Mouse (Mus musculus) embryonic facial prominence, embryonic 10.5 days (tissue): ENCODE data around the gene 2610318N02Rik. TPM values are rescaled to one million over a fixed set of nuclear protein-coding genes. Genes with fewer than 3 reads are reported as not detected.
"Not testable (repeated sequence)": the region's sequence is repeated elsewhere in the genome, so short reads cannot be mapped to it uniquely, and the experiment has no call there.

Experiments
- DNase-seq: peaks from one replicate; pipeline ENCODE4 v3.0.0-alpha.2; 2017; ENCODE audit warnings: low spot score
- H3K27ac ChIP-seq: fragments of 300-500 bp; sonication (generic); replicated peaks from 2 replicates; pipeline ENCODE4 v1.5.1; 2016; ENCODE audit warnings: mild to moderate bottlenecking
- H3K27me3 ChIP-seq: fragments of 300-500 bp; sonication (generic); replicated peaks from 2 replicates; pipeline ENCODE4 v1.6.1; 2016; ENCODE audit warnings: low read depth, mild to moderate bottlenecking; ENCODE audit not compliant: poor library complexity, severe bottlenecking
- H3K36me3 ChIP-seq: fragments of 300-500 bp; sonication (generic); replicated peaks from 2 replicates; pipeline ENCODE4 v1.6.1; 2016; ENCODE audit warnings: mild to moderate bottlenecking, moderate library complexity
- H3K4me1 ChIP-seq: fragments of 300-500 bp; sonication (generic); 2 replicates; pipeline ENCODE4 v1.6.1; 2016
- H3K4me3 ChIP-seq: fragments of 300-500 bp; sonication (generic); 2 replicates; pipeline ENCODE4 v1.5.1; 2016; ENCODE audit warnings: mild to moderate bottlenecking, moderate library complexity
- H3K9me3 ChIP-seq: fragments of 300-500 bp; sonication (generic); 2 replicates; pipeline ENCODE4 v1.6.1; 2016; ENCODE audit warnings: mild to moderate bottlenecking
- WGBS: fragments of 180-500 bp; shearing (Covaris S2); methylation state at CpG from one replicate; pipeline ENCODE4 v1.1.7; 2016; 5-methylcytosine and 5-hydroxymethylcytosine counted together
- polyA plus RNA-seq: library from polyadenylated mRNA; unstranded; fragments of >200 nt; fragmentation: Nextera tagmentation; extraction: Ambion mirVana; gene quantifications from 2 replicates; pipeline ENCODE4 v1.2.1, GENCODE M21; 2016

The 2610318N02Rik gene
- 170 and 185 TPM in 2 replicates for polyA plus RNA-seq

DNA sequence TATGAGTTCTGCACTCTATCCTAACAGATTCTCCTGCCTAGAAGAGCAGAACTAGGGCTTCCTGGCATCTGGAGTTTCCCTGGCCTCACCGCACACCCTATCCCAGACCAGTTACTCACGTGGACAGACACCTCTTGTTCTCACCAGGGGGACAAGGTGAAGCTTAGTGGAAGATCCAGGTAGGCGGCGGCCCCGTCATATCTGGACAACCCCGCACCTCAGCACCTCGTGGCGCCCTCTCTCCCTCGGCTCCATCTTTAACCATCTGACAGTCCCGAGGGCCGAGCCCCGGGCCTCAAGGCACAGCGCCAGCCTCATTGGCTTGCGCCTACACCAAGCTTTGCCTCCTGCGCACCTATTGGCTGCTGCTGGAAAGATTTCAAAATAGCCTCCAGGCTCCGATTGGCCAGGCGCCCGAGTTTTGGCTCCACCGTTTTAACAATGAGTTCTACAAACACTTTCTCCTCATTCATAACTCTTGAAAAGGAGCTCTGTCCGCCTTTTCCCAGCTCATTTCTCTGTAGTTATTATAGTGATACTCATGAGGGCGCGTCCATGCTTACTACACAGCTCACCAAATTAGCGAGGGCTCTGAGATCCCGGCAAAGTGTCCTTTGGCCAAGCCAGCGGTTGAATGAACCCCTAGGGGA is at the start of gene 2610318N02Rik:
Gene 2610318N02Rik (minus strand): TSS at position 297 of the 650 bp plus-strand sequence.
- peak within 1 kb of the TSS; percentile 73 for H3K4me3 ChIP-seq
- no peaks in the 10 kb centered on the region for H3K9me3 ChIP-seq
- DNase-seq = peak; percentile 92
- peaks cover 46% of the 10 kb centered on the region for H3K36me3 ChIP-seq
- WGBS = under 1% methylated on average over 25 of the region's 25 CpGs
- peaks cover 38% of the 10 kb centered on the region for H3K4me1 ChIP-seq
- peak within 1 kb of the TSS; percentile 91 for H3K27ac ChIP-seq
- no peaks in the 10 kb centered on the region for H3K27me3 ChIP-seq

DNA sequence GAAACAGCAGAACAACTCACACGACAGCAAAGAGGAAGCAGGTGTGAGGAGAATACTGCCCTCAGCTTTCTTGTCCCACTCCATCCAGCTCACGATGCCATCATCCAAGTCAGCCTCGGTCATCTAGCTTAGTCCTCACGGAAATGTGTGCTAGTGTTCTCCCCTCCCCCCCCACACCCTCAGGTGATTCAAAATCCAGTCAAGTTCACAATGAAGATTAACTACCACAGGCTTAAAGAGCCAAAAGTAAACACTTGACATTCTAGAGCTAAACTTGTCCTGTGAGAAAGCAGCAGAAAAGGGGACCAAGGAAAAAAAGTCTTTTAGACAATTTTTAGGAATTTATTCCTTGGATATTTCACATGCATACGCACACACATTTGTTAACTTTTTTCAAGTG is 43.1 kb upstream of the 2610318N02Rik start:
- H3K27ac ChIP-seq = no peak overlapping the region
- WGBS = 92% methylated on average over 5 of the region's 5 CpGs
- H3K4me1 ChIP-seq = no peaks in the 10 kb centered on the region
- no peak for DNase-seq
- H3K9me3 ChIP-seq = no peaks in the 10 kb centered on the region
- H3K4me3 ChIP-seq = no peak overlapping the region
- peaks cover 96% of the 10 kb centered on the region for H3K36me3 ChIP-seq
- H3K27me3 ChIP-seq = no peaks in the 10 kb centered on the region

- H3K36me3 ChIP-seq = peaks cover 94% of the 10 kb centered on the region
- H3K9me3 ChIP-seq = no peaks in the 10 kb centered on the region
- H3K4me3 ChIP-seq = no peak overlapping the region
- H3K27me3 ChIP-seq = no peaks in the 10 kb centered on the region
- no peak overlapping the region for H3K27ac ChIP-seq
- DNase-seq = no peak
- H3K4me1 ChIP-seq = no peaks in the 10 kb centered on the region
Measured at GRCm38 (mm10) chr16:17167179-17167578, 42.2 kb upstream of the 2610318N02Rik start.

GRCm38 (mm10) chr16:17165478-17165877 is 40.5 kb upstream of the 2610318N02Rik start:
- peaks cover 85% of the 10 kb centered on the region for H3K36me3 ChIP-seq
- not testable (repeated sequence) for H3K9me3 ChIP-seq, H3K27ac ChIP-seq, H3K4me3 ChIP-seq, DNase-seq, H3K4me1 ChIP-seq, H3K27me3 ChIP-seq
- WGBS = 88% methylated on average over 1 of the region's 1 CpGs

DNA sequence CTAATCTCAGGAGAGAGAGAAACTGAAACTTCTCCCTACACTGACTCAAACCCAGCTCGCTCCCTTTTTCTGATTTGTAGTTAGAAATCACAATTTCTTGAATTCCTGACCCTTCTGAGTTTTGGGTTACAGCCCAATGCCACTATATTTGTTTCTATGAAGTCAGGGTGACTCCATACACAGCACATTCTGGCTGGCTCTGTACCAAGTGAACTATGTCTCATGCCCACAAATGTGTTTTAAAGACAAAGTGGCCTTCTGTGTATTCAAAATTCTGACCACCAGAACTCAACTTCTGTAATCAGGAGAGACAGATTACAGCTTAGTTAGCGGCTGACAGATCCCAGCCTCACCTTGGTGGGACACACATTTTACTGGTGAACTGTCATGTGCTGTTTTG is 29.4 kb upstream of the 2610318N02Rik start:
- Histone ChIP-seq H3K4me3 (no peak overlapping the region), H3K27me3 (no peaks in the 10 kb centered on the region), H3K9me3 (no peaks in the 10 kb centered on the region), H3K4me1 (no peaks in the 10 kb centered on the region), H3K27ac (no peak overlapping the region), H3K36me3 (peaks cover 88% of the 10 kb centered on the region)
- 96% methylated on average over 2 of the region's 2 CpGs for WGBS
- DNase-seq = no peak

DNA sequence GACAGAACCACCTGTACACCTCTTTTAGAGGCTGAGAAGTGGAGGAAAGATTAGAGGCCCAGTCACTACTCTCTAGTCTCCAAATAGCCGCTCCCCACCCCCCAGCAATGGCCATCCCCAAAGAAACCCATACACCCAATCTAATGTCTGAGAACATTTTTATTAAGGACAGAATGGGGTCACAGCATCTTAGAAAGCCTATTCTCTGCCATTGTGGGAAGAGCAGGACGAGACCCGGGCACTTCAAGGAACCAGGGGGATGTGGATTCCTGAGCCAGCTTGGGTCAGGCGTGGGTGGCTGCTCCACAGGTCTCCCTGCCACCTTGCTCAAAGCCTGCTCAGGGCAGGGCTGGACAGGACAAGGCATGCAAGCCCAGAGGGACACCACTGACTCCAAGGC is 26.9 kb upstream of the 2610318N02Rik start:
- H3K27me3 ChIP-seq = peaks cover 18% of the 10 kb centered on the region
- peaks cover 17% of the 10 kb centered on the region for H3K4me1 ChIP-seq
- no peak overlapping the region for H3K27ac ChIP-seq
- no peak overlapping the region for H3K4me3 ChIP-seq
- DNase-seq = no peak
- 96% methylated on average over 4 of the region's 4 CpGs for WGBS
- no peaks in the 10 kb centered on the region for H3K9me3 ChIP-seq
- H3K36me3 ChIP-seq = peaks cover 63% of the 10 kb centered on the region

- Histone ChIP-seq H3K9me3 (no peaks in the 10 kb centered on the region), H3K36me3 (peaks cover 51% of the 10 kb centered on the region), H3K4me3 (no peak overlapping the region), H3K4me1 (peaks cover 19% of the 10 kb centered on the region), H3K27me3 (peaks cover 19% of the 10 kb centered on the region), H3K27ac (no peak overlapping the region)
- WGBS = 91% methylated on average over 7 of the region's 7 CpGs
- no peak for DNase-seq
Measured at GRCm38 (mm10) chr16:17150520-17151258, 25.7 kb upstream of the 2610318N02Rik start.

DNA sequence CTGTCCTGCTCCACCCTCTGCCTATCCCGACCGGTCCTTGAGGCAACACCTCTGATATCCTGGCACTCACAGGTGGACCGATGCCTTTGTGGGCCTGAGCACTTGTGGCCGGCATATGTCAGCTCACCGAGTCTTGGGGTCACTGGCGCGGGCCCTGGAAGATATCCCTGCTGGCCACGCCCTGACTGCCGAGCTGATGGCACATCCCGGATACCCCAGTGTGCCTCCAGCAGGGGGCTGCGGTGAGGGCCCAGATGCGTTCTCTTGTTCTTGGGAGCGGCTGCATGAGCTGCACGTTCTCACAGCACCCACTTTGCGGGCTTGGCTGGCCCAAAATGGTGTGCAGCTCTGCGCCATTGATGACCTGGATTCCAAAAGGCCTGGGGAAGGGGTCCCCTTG is 23.1 kb upstream of the 2610318N02Rik start:
- H3K27ac ChIP-seq = no peak overlapping the region; the same call in 1 of the 2 replicates
- DNase-seq = peak; percentile 77
- H3K4me3 ChIP-seq = peak overlapping the region; percentile 72
- peaks cover 29% of the 10 kb centered on the region for H3K4me1 ChIP-seq
- peaks cover 28% of the 10 kb centered on the region for H3K36me3 ChIP-seq
- H3K27me3 ChIP-seq = peaks cover 19% of the 10 kb centered on the region
- WGBS = 5% methylated on average over 16 of the region's 16 CpGs
- H3K9me3 ChIP-seq = no peaks in the 10 kb centered on the region

DNA sequence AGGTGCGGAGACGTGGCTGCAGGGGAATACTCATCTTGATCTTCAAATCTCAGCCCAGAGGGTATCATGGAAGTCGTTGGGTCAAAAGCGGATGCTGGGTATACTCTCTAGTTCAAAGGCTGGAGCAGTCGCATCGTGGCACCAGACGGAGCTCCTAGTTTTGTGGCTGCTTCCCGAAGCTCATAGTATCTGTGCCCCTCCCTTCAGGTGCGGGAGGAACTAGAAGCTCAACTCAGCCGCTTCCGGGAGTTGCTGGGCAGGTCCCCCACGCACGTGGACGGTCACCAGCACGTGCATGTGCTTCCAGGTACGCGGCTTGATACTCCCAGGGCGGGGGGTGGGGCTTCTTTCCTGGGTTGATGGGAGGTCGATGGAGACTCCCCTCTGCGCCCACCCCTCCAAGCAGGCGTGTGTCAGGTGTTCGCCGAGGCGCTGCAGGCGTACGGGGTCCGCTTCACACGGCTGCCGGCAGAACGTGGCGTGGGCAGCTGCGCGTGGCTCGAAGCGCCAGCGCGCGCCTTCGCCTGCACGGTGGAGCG is 22.5 kb upstream of the 2610318N02Rik start:
- under 1% methylated on average over 41 of the region's 41 CpGs for WGBS
- Histone ChIP-seq H3K9me3 (no peaks in the 10 kb centered on the region), H3K4me1 (peaks cover 29% of the 10 kb centered on the region), H3K4me3 (peak overlapping the region; percentile 72), H3K27ac (peak overlapping the region; percentile 65; the same call in 1 of the 2 replicates), H3K27me3 (peaks cover 19% of the 10 kb centered on the region), H3K36me3 (peaks cover 21% of the 10 kb centered on the region)
- peak; percentile 53 for DNase-seq

DNA sequence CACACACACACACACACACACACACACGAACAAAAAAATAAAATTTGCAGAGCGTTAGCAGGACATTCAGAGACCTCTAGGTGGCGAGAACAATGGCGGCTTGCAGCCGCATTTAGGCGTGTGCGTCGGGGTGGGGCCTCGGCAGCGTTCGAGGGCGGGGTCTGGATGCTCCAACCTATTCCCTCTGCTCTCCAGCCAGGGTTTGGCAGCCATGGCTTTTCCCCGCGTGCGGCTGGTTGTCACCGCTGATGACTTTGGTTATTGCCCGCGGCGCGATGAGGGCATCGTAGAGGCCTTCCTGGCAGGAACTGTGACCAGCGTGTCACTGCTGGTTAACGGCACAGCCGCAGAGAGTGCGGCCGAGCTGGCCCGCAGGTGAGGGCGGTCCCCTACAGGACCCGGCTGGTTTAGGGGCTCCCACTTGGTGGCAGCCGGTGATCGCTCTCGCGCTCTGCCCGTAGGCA is 21.8 kb upstream of the 2610318N02Rik start, which contains the start of gene Ccdc116:
Gene Ccdc116 (minus strand): TSS at position 458 of the 464 bp plus-strand sequence.
- Histone ChIP-seq H3K9me3 (no peaks in the 10 kb centered on the region), H3K4me3 (peak within 1 kb of the TSS; percentile 72), H3K27me3 (peaks cover 19% of the 10 kb centered on the region), H3K27ac (peak within 1 kb of the TSS; percentile 65), H3K4me1 (peaks cover 29% of the 10 kb centered on the region), H3K36me3 (peaks cover 15% of the 10 kb centered on the region)
- whole genome bisulfite sequencing = under 1% methylated on average over 34 of the region's 34 CpGs
- DNase-seq = peak; percentile 92

DNA sequence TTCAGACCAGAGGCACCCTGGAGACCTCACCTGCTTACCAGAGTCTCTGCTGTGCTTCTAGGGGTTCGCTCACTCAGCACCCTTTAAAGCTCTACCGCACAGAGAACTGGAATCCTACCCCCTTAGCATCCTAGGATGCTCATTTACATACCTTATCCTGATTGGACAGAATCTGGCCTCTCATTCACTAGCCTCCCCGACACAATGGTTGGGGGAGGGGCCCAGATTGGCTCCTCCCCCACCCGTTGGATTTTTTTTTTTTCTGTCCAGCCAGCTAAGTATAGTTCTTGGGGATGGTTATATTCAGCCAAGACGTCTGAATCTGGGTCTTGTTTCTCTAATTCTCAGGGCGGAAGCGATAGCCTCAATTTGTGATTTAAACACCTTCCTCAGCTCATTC is 19.4 kb upstream of the 2610318N02Rik start, which contains the start of gene Ydjc:
Gene Ydjc (plus strand): TSS at position 283 of the 400 bp plus-strand sequence.
- DNase-seq = peak; percentile 49
- H3K27me3 ChIP-seq = peaks cover 19% of the 10 kb centered on the region
- no peaks in the 10 kb centered on the region for H3K36me3 ChIP-seq
- H3K4me3 ChIP-seq = 0 out of 2 replicates have a peak within 1 kb of the TSS, but pooled peaks have one; percentile 2
- H3K4me1 ChIP-seq = peaks cover 29% of the 10 kb centered on the region
- 13% methylated on average over 7 of the region's 7 CpGs for WGBS
- no peak within 1 kb of the TSS for H3K27ac ChIP-seq
- H3K9me3 ChIP-seq = no peaks in the 10 kb centered on the region

DNA sequence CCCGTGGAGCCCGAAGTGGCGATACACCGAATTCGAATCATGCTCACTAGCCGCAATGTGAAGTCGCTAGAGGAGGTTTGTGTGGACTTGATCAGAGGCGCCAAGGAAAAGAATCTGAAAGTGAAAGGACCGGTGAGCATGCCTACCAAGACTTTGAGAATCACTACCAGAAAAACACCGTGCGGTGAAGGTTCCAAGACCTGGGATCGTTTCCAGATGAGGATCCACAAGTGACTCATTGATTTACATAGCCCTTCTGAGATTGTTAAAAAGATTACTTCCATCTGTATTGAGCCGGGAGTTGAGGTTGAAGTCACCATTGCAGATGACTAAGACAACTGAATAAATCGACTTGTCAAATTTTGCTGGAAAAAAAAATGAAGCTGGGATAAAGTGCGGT is 12.4 kb upstream of the 2610318N02Rik start:
- no peak overlapping the region for H3K27ac ChIP-seq
- no peak overlapping the region for H3K4me3 ChIP-seq
- no peaks in the 10 kb centered on the region for H3K9me3 ChIP-seq
- WGBS = 84% methylated on average over 15 of the region's 15 CpGs
- no peaks in the 10 kb centered on the region for H3K27me3 ChIP-seq
- DNase-seq = no peak
- no peaks in the 10 kb centered on the region for H3K36me3 ChIP-seq
- H3K4me1 ChIP-seq = peaks cover 7% of the 10 kb centered on the region
